Mouse (Mus musculus) left cerebral cortex, adult 18-20 months (tissue): Measurements from ENCODE around the gene Mif. TPM values are rescaled to one million over a fixed set of nuclear protein-coding genes. Genes with fewer than 3 reads are reported as not detected.

Source experiments
- total RNA-seq, 2 experiments: library from RNA; stranded (reverse); gene quantifications; 2 replicates each; pipeline ENCODE4 v1.2.3; 2021

Mif gene
- total RNA-seq, 2 experiments from 2014 or later: 526 to 535 TPM

Other genes with a start within 250 kb of the Mif start
- 1 to 10 TPM; 8.8 to 9.0 TPM for gene Susd2, start 216.2 kb downstream of the Mif start, total RNA-seq
- 10 to 100 TPM; 62.9 to 63.0 TPM for gene Cabin1, start 95.9 kb downstream of the Mif start, total RNA-seq
- gene Ddt, start 86.8 kb downstream of the Mif start, total RNA-seq: 10 to 100 TPM; 53.6 to 54.5 TPM
- not detected for gene Gm20441, start 79.3 kb downstream of the Mif start, total RNA-seq
- 1 to 10 TPM; 2.5 to 2.6 TPM for gene Gstt3, start 78.8 kb downstream of the Mif start, total RNA-seq
- 10 to 100 TPM; 14.2 to 16.5 TPM for gene Gstt1, start 61.7 kb downstream of the Mif start, total RNA-seq
- gene Gstt4, start 37.7 kb downstream of the Mif start, total RNA-seq: not detected
- gene Gstt2, start 22.8 kb downstream of the Mif start, total RNA-seq: 1 to 10 TPM; 4.3 to 5.0 TPM
- 1 to 10 TPM; 4.0 to 4.9 TPM for gene Derl3, start 33.2 kb upstream of the Mif start, total RNA-seq
- 10 to 100 TPM; 74.5 to 79.4 TPM for gene Smarcb1, start 61.4 kb upstream of the Mif start, total RNA-seq
- 100 to 1,000 TPM; 416 to 479 TPM for gene Chchd10, start 72.9 kb upstream of the Mif start, total RNA-seq
- 1 to 10 TPM; 2.8 to 3.0 TPM for gene Mmp11, start 76.3 kb upstream of the Mif start, total RNA-seq
- not detected for gene Gm867, start 80.4 kb upstream of the Mif start, total RNA-seq
- not detected for gene Vpreb3, start 82.8 kb upstream of the Mif start, total RNA-seq
- gene Gm5134, start 94.3 kb upstream of the Mif start, total RNA-seq: not detected
- 10 to 100 TPM; 15.4 to 17.5 TPM for gene Zfp280b, start 172.4 kb upstream of the Mif start, total RNA-seq